Mouse (Mus musculus) embryonic facial prominence, embryonic 12.5 days (tissue): ENCODE results near the gene S100a1. TPM values are rescaled to one million over a fixed set of nuclear protein-coding genes. Genes with fewer than 3 reads are reported as not detected.
A peak's percentile ranks its signal among the peaks of the same experiment; 100 is the strongest.

Source experiments
- ATAC-seq: fragments of 200-750 bp; cut with Nextera tagmentation; 2 replicates; pipeline ENCODE4 v1.8.0; 2017; ENCODE audit not compliant: insufficient number of reproducible peaks, insufficient read depth, low FRiP score, low TSS enrichment
- H3K27ac ChIP-seq: fragments of 300-500 bp; sonication (generic); 2 replicates; pipeline ENCODE4 v1.5.1; 2016; ENCODE audit warnings: mild to moderate bottlenecking
- H3K27me3 ChIP-seq: fragments of 300-500 bp; sonication (generic); 2 replicates; pipeline ENCODE4 v1.6.1; 2016; ENCODE audit warnings: mild to moderate bottlenecking, moderate library complexity
- H3K36me3 ChIP-seq: fragments of 300-500 bp; sonication (generic); 2 replicates; pipeline ENCODE4 v1.6.1; 2016; ENCODE audit warnings: mild to moderate bottlenecking
- H3K4me1 ChIP-seq: fragments of 300-500 bp; sonication (generic); 2 replicates; pipeline ENCODE4 v1.6.1; 2016
- H3K4me2 ChIP-seq: fragments of 300-500 bp; sonication (generic); replicated peaks from 2 replicates; pipeline ENCODE4 v1.6.1; 2016; ENCODE audit warnings: mild to moderate bottlenecking, moderate library complexity
- H3K4me3 ChIP-seq: fragments of 300-500 bp; sonication (generic); 2 replicates; pipeline ENCODE4 v1.5.1; 2016; ENCODE audit warnings: mild to moderate bottlenecking
- H3K9ac ChIP-seq: fragments of 300-500 bp; sonication (generic); 2 replicates; pipeline ENCODE4 v1.6.1; 2016; ENCODE audit warnings: mild to moderate bottlenecking, moderate library complexity
- H3K9me3 ChIP-seq: fragments of 300-500 bp; sonication (generic); 2 replicates; pipeline ENCODE4 v1.6.1; 2016; ENCODE audit warnings: mild to moderate bottlenecking, moderate library complexity
- WGBS: fragments of 180-500 bp; shearing (Covaris S2); methylation state at CpG from one replicate; pipeline ENCODE4 v1.1.7; 2016; 5-methylcytosine and 5-hydroxymethylcytosine counted together
- polyA plus RNA-seq: library from polyadenylated mRNA; unstranded; fragments of >200 nt; fragmentation: Nextera tagmentation; extraction: Ambion mirVana; gene quantifications from 2 replicates; pipeline ENCODE4 v1.2.1, GENCODE M21; 2016

The S100a1 gene
- polyA plus RNA-seq, 1 experiment from 2014 or later, result 11.2 TPM

GRCm38 (mm10) chr3:90527291-90527873 is 13.2 kb upstream of the S100a1 start:
- H3K9me3 ChIP-seq, result no peaks in the 10 kb centered on the region
- no peak for ATAC-seq
- H3K27me3 ChIP-seq, result no peaks in the 10 kb centered on the region
- no peak overlapping the region for H3K9ac ChIP-seq
- no peak overlapping the region for H3K4me3 ChIP-seq
- no peaks in the 10 kb centered on the region for H3K4me1 ChIP-seq
- no peak overlapping the region for H3K4me2 ChIP-seq
- WGBS, result 92% methylated on average over 7 of the region's 7 CpGs
- H3K27ac ChIP-seq, result no peak overlapping the region
- no peaks in the 10 kb centered on the region for H3K36me3 ChIP-seq

GRCm38 (mm10) chr3:90526580-90526979 is 12.4 kb upstream of the S100a1 start, which contains the start of gene S100a14:
S100a14 (plus strand) TSS chr3:90526856.
- WGBS, result 75% methylated on average over 5 of the region's 5 CpGs
- Histone ChIP-seq H3K36me3 (no peaks in the 10 kb centered on the region), H3K9me3 (no peaks in the 10 kb centered on the region), H3K27ac (no peak within 1 kb of the TSS), H3K9ac (no peak within 1 kb of the TSS), H3K4me2 (no peak within 1 kb of the TSS), H3K4me1 (no peaks in the 10 kb centered on the region), H3K4me3 (no peak within 1 kb of the TSS), H3K27me3 (no peaks in the 10 kb centered on the region)
- peak; percentile 65; the same call in 1 of the 2 replicates for ATAC-seq

- Histone ChIP-seq H3K4me3 (no peak overlapping the region), H3K9me3 (no peaks in the 10 kb centered on the region)
- WGBS, result 73% methylated on average over 2 of the region's 2 CpGs
Measured at GRCm38 (mm10) chr3:90526076-90526475, 11.9 kb upstream of the S100a1 start.

GRCm38 (mm10) chr3:90525421-90525820 is 11.2 kb upstream of the S100a1 start:
- ATAC-seq, result no peak

More at GRCm38 (mm10) chr3:90526076-90526475, 11.9 kb upstream of the S100a1 start:
- H3K4me2 ChIP-seq, result no peak overlapping the region
- H3K9ac ChIP-seq, result no peak overlapping the region
- H3K36me3 ChIP-seq, result no peaks in the 10 kb centered on the region
- H3K27me3 ChIP-seq, result no peaks in the 10 kb centered on the region
- H3K4me1 ChIP-seq, result no peaks in the 10 kb centered on the region
- ATAC-seq, result no peak
- no peak overlapping the region for H3K27ac ChIP-seq

GRCm38 (mm10) chr3:90517711-90518110 is 3.5 kb upstream of the S100a1 start:
- H3K27me3 ChIP-seq, result peaks cover 16% of the 10 kb centered on the region
- peaks cover 16% of the 10 kb centered on the region for H3K4me1 ChIP-seq
- H3K36me3 ChIP-seq, result no peaks in the 10 kb centered on the region
- no peak overlapping the region for H3K4me2 ChIP-seq
- no peak overlapping the region for H3K4me3 ChIP-seq
- H3K9me3 ChIP-seq, result no peaks in the 10 kb centered on the region
- WGBS, result 80% methylated on average over 4 of the region's 4 CpGs
- no peak overlapping the region for H3K9ac ChIP-seq
- H3K27ac ChIP-seq, result no peak overlapping the region
- no peak for ATAC-seq

More at GRCm38 (mm10) chr3:90525421-90525820, 11.2 kb upstream of the S100a1 start:
- WGBS, result 58% methylated on average over 4 of the region's 4 CpGs
- H3K4me1 ChIP-seq, result no peaks in the 10 kb centered on the region
- H3K36me3 ChIP-seq, result no peaks in the 10 kb centered on the region
- H3K9me3 ChIP-seq, result no peaks in the 10 kb centered on the region
- H3K4me3 ChIP-seq, result no peak overlapping the region
- no peak overlapping the region for H3K27ac ChIP-seq
- H3K9ac ChIP-seq, result no peak overlapping the region
- H3K4me2 ChIP-seq, result no peak overlapping the region
- no peaks in the 10 kb centered on the region for H3K27me3 ChIP-seq

- Histone ChIP-seq H3K36me3 (no peaks in the 10 kb centered on the region), H3K9me3 (no peaks in the 10 kb centered on the region), H3K27ac (no peak overlapping the region), H3K4me2 (no peak overlapping the region), H3K4me1 (peaks cover 16% of the 10 kb centered on the region), H3K4me3 (no peak overlapping the region), H3K27me3 (peaks cover 20% of the 10 kb centered on the region), H3K9ac (no peak overlapping the region)
- ATAC-seq, result no peak
- 90% methylated on average over 4 of the region's 4 CpGs for WGBS
Measured at GRCm38 (mm10) chr3:90515789-90516188, 1.6 kb upstream of the S100a1 start.

- ATAC-seq, result no peak
- H3K9me3 ChIP-seq, result no peaks in the 10 kb centered on the region
- H3K4me3 ChIP-seq, result peak overlapping the region; percentile 35
- H3K27ac ChIP-seq, result no peak overlapping the region
- H3K9ac ChIP-seq, result peak overlapping the region; percentile 42
- peak overlapping the region; percentile 70 for H3K4me2 ChIP-seq
- H3K27me3 ChIP-seq, result peaks cover 20% of the 10 kb centered on the region
- H3K4me1 ChIP-seq, result peaks cover 16% of the 10 kb centered on the region
- 36% methylated on average over 1 of the region's 1 CpGs for WGBS
- no peaks in the 10 kb centered on the region for H3K36me3 ChIP-seq
Measured at GRCm38 (mm10) chr3:90515242-90515641, 1.1 kb upstream of the S100a1 start.

- Histone ChIP-seq H3K36me3 (no peaks in the 10 kb centered on the region), H3K9ac (peak overlapping the region; percentile 42), H3K27me3 (peaks cover 20% of the 10 kb centered on the region), H3K4me1 (peaks cover 16% of the 10 kb centered on the region), H3K4me3 (peak overlapping the region; percentile 35), H3K9me3 (no peaks in the 10 kb centered on the region), H3K27ac (no peak overlapping the region), H3K4me2 (peak overlapping the region; percentile 70)
- WGBS, result 1% methylated on average over 10 of the region's 10 CpGs
- ATAC-seq, result peak; percentile 75; the same call in 1 of the 2 replicates
Measured at GRCm38 (mm10) chr3:90514691-90515090, 499 bp upstream of the S100a1 start.

GRCm38 (mm10) chr3:90512948-90513642 is 1.1 kb downstream of the S100a1 start:
- WGBS, result 71% methylated on average over 9 of the region's 9 CpGs
- Histone ChIP-seq H3K4me2 (no peak overlapping the region; the same call in 1 of the 2 replicates), H3K4me1 (peaks cover 16% of the 10 kb centered on the region), H3K27ac (no peak overlapping the region), H3K27me3 (peaks cover 20% of the 10 kb centered on the region), H3K4me3 (no peak overlapping the region), H3K9ac (no peak overlapping the region), H3K36me3 (no peaks in the 10 kb centered on the region), H3K9me3 (no peaks in the 10 kb centered on the region)
- ATAC-seq, result no peak

- no peaks in the 10 kb centered on the region for H3K9me3 ChIP-seq
- 84% methylated on average over 5 of the region's 5 CpGs for WGBS
- peaks cover 4% of the 10 kb centered on the region; the same call in 1 of the 2 replicates for H3K36me3 ChIP-seq
- H3K4me1 ChIP-seq, result peaks cover 24% of the 10 kb centered on the region
- H3K4me2 ChIP-seq, result no peak overlapping the region
- no peak overlapping the region for H3K27ac ChIP-seq
- H3K9ac ChIP-seq, result no peak overlapping the region
- ATAC-seq, result no peak
- H3K27me3 ChIP-seq, result peaks cover 20% of the 10 kb centered on the region
- H3K4me3 ChIP-seq, result no peak overlapping the region
Measured at GRCm38 (mm10) chr3:90512276-90512675, 1.9 kb downstream of the S100a1 start.

- Histone ChIP-seq H3K9me3 (no peaks in the 10 kb centered on the region), H3K36me3 (peaks cover 27% of the 10 kb centered on the region), H3K27me3 (peaks cover 16% of the 10 kb centered on the region), H3K27ac (peak overlapping the region; percentile 91), H3K4me3 (peak overlapping the region; percentile 90), H3K9ac (0 out of 2 replicates have a peak overlapping the region, but pooled peaks have one; percentile 5), H3K4me2 (peak overlapping the region; percentile 79), H3K4me1 (peaks cover 16% of the 10 kb centered on the region)
- ATAC-seq, result no peak
- WGBS, result 18% methylated on average over 2 of the region's 2 CpGs
Measured at GRCm38 (mm10) chr3:90509747-90510123, 4.5 kb downstream of the S100a1 start.
